ENCODE assay signal across 22 mouse cellular contexts in the genomic region with DNA sequence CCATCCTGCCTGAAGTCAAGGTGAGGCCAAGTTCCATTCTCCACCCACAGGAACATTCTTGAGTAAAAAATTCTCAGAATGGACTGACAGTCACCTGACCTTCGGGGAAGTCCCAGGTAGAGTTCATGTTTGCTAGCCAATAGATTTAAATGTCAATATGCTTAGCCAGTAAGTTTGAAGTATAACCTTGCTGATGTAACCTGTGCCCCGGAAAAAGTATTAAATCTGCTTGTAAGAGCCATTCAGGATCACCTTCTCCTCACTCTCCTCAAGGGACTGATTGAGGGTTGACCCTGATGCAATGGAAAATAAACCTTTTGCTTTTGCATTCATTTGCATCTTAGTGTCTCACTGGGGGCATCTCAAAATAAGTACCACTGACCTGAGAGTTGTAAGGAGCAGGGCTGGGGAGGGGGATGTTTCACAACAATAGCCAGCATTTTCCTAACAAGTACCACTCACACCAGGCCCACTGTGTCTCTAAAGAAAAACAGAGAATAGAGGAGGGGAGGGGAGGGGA.
"Had no signal": no experiment of that assay in that cellular context is flagged by ENCODE, and none has a peak within 500 bp of the region (broad histone marks: within the 10 kb centered on the region; RNA-seq: fewer than 3 reads in every experiment).

No protein-coding gene starts in this region.

- H3K9me3 ChIP-seq: kidney, embryonic 15.5 days; limb, embryonic 12.5 days; limb, embryonic 15.5 days; midbrain, embryonic 12.5 days; midbrain, embryonic 15.5 days; neural tube, embryonic 13.5 days; stomach, embryonic 15.5 days had no signal

- H3K4me1 ChIP-seq: kidney, embryonic 15.5 days; limb, embryonic 12.5 days; limb, embryonic 15.5 days; midbrain, embryonic 12.5 days; midbrain, embryonic 15.5 days; neural tube, embryonic 13.5 days; stomach, embryonic 15.5 days had no signal

- H3K36me3 ChIP-seq: kidney, embryonic 15.5 days; limb, embryonic 12.5 days; limb, embryonic 15.5 days; midbrain, embryonic 12.5 days; midbrain, embryonic 15.5 days; neural tube, embryonic 13.5 days; stomach, embryonic 15.5 days had no signal

- H3K4me2 ChIP-seq: kidney, embryonic 15.5 days; limb, embryonic 12.5 days; limb, embryonic 15.5 days; liver, embryonic 11.5 days; lung, embryonic 14.5 days; midbrain, embryonic 12.5 days; midbrain, embryonic 15.5 days; neural tube, embryonic 13.5 days; stomach, embryonic 15.5 days had no signal

- DNase-seq: kidney, adult 11 months; kidney, postnatal 36 days; layer of hippocampus, postnatal 36 days; left cerebral cortex, postnatal 4 days; liver, postnatal 0 days; lung, embryonic 14.5 days; retina, postnatal 1 day; right cerebral cortex, postnatal 25 days; spleen, adult 18-20 months; thymus, postnatal 25 days had no signal

- H3K27me3 ChIP-seq: kidney, embryonic 15.5 days; limb, embryonic 12.5 days; limb, embryonic 15.5 days; midbrain, embryonic 12.5 days; midbrain, embryonic 15.5 days; neural tube, embryonic 13.5 days; stomach, embryonic 15.5 days had no signal

- H3K4me3 ChIP-seq: kidney, embryonic 15.5 days; left cerebral cortex, adult 2 months; limb, embryonic 12.5 days; limb, embryonic 15.5 days; midbrain, embryonic 12.5 days; midbrain, embryonic 15.5 days; myocyte; neural tube, embryonic 13.5 days; stomach, embryonic 15.5 days had no signal

- H3K27ac ChIP-seq: kidney, embryonic 15.5 days; left cerebral cortex, adult 2 months; limb, embryonic 12.5 days; limb, embryonic 15.5 days; liver, embryonic 14.5 days; macrophage; midbrain, embryonic 12.5 days; midbrain, embryonic 15.5 days; neural tube, embryonic 13.5 days; stomach, embryonic 15.5 days had no signal

- H3K9ac ChIP-seq: kidney, embryonic 15.5 days; limb, embryonic 12.5 days; limb, embryonic 15.5 days; liver, embryonic 14.5 days; liver, postnatal 0 days; lung, embryonic 14.5 days; midbrain, embryonic 12.5 days; midbrain, embryonic 15.5 days; neural tube, embryonic 13.5 days; stomach, embryonic 15.5 days had no signal
